Comparison of ENCODE assay signal across 19 mouse cellular contexts in genomic region chr3:86030566-86030965, GRCm38 (mm10). TPM values are rescaled to one million over a fixed set of nuclear protein-coding genes. Genes with fewer than 3 reads are reported as not detected.
A peak's percentile ranks its signal among the peaks of the same experiment; 100 is the strongest.
DNase-seq lines count a peak whose midpoint lies in the region; ATAC-seq and TF ChIP-seq lines count a peak whose summit lies in the region.
"Had no signal": no experiment of that assay in that cellular context is flagged by ENCODE, and none has a peak within 500 bp of the region (broad histone marks: within the 10 kb centered on the region; RNA-seq: fewer than 3 reads in every experiment).

No protein-coding gene starts in this region.

- ATAC-seq in forebrain, embryonic 15.5 days (replicated peaks) = 0 out of 2 replicates have a peak, but pooled peaks have one; percentile 53
- ATAC-seq in forebrain, embryonic 13.5 days = no peak
- ATAC-seq in midbrain, embryonic 13.5 days = no peak

- WGBS in forebrain, embryonic 15.5 days = 59% methylated on average over 4 of the region's 4 CpGs
- WGBS in forebrain, embryonic 13.5 days = 74% methylated on average over 4 of the region's 4 CpGs
- WGBS in cerebellum, adult 2 months = 13% methylated on average over 4 of the region's 4 CpGs
- WGBS in midbrain, embryonic 13.5 days = 77% methylated on average over 4 of the region's 4 CpGs

- H3K9ac ChIP-seq in forebrain, embryonic 15.5 days (replicated peaks) = no peak overlapping the region
- no peak overlapping the region for H3K9ac ChIP-seq in forebrain, embryonic 13.5 days
- no peak overlapping the region for H3K9ac ChIP-seq in midbrain, embryonic 13.5 days (replicated peaks)

- intact Hi-C loops in left cerebral cortex, postnatal 36 days (cut with DNase I) = no loop called here

- no peak overlapping the region for H3K4me2 ChIP-seq in forebrain, embryonic 15.5 days (replicated peaks)
- no peak overlapping the region for H3K4me2 ChIP-seq in forebrain, embryonic 13.5 days
- H3K4me2 ChIP-seq in midbrain, embryonic 13.5 days (replicated peaks) = no peak overlapping the region

- peak; percentile 33 for DNase-seq in kidney, postnatal 10 days
- DNase-seq in kidney, adult 8-10 months = no peak
- peak; percentile 26 for DNase-seq in NIH3T3 (ENCODE audit: low read depth)
- peak; percentile 46 to 61 for DNase-seq in cerebellum, adult 2 months
- no peak for DNase-seq in left cerebral cortex, postnatal 36 days (ENCODE audit: low spot score in 2 of 2)
- DNase-seq: kidney, adult 9 months; right cerebral cortex, postnatal 14 days; thymus, postnatal 14 days had no signal

- no peak for TF ChIP-seq POLR2A in cerebellum, adult 2 months (IDR thresholded peaks at IDR 0.05; ENCODE audit: borderline replicate concordance, insufficient read depth, low read length)

- no peak overlapping the region for H3K4me3 ChIP-seq in forebrain, embryonic 15.5 days
- no peak overlapping the region for H3K4me3 ChIP-seq in forebrain, embryonic 13.5 days
- no peak overlapping the region for H3K4me3 ChIP-seq in cerebellum, adult 2 months (replicated peaks; ENCODE audit: insufficient read depth, low read depth, low read length)
- no peak overlapping the region for H3K4me3 ChIP-seq in midbrain, embryonic 13.5 days (replicated peaks)
- H3K4me3 ChIP-seq: megakaryocyte, embryonic 14.5 days; myocyte had no signal

- no peak for TF ChIP-seq CTCF in cerebellum, adult 2 months (IDR thresholded peaks at IDR 0.05; ENCODE audit: borderline replicate concordance, insufficient read depth, low read depth, low read length)

- H3K9me3 ChIP-seq in forebrain, embryonic 15.5 days = no peaks in the 10 kb centered on the region
- H3K9me3 ChIP-seq in forebrain, embryonic 13.5 days (replicated peaks) = no peaks in the 10 kb centered on the region
- H3K9me3 ChIP-seq in midbrain, embryonic 13.5 days = no peaks in the 10 kb centered on the region
- H3K9me3 ChIP-seq: G1E had no signal

- no peaks in the 10 kb centered on the region for H3K27me3 ChIP-seq in forebrain, embryonic 15.5 days
- no peaks in the 10 kb centered on the region for H3K27me3 ChIP-seq in forebrain, embryonic 13.5 days
- no peaks in the 10 kb centered on the region for H3K27me3 ChIP-seq in cerebellum, adult 2 months (ENCODE audit: control insufficient read depth, insufficient read depth, low read length)
- no peaks in the 10 kb centered on the region for H3K27me3 ChIP-seq in midbrain, embryonic 13.5 days

- no peaks in the 10 kb centered on the region for H3K4me1 ChIP-seq in forebrain, embryonic 15.5 days
- no peaks in the 10 kb centered on the region for H3K4me1 ChIP-seq in forebrain, embryonic 13.5 days
- peaks cover 2% of the 10 kb centered on the region; the same call in 1 of the 2 replicates for H3K4me1 ChIP-seq in cerebellum, adult 2 months (ENCODE audit: control insufficient read depth, insufficient read depth, low read length)
- H3K4me1 ChIP-seq in midbrain, embryonic 13.5 days (replicated peaks) = no peaks in the 10 kb centered on the region
- H3K4me1 ChIP-seq: megakaryocyte, embryonic 14.5 days had no signal

- H3K27ac ChIP-seq in forebrain, embryonic 15.5 days (replicated peaks) = no peak overlapping the region
- H3K27ac ChIP-seq in forebrain, embryonic 13.5 days = no peak overlapping the region
- no peak overlapping the region for H3K27ac ChIP-seq in cerebellum, adult 2 months (ENCODE audit: insufficient read depth, low read length)
- no peak overlapping the region for H3K27ac ChIP-seq in midbrain, embryonic 13.5 days

- H3K36me3 ChIP-seq in forebrain, embryonic 15.5 days = no peaks in the 10 kb centered on the region
- no peaks in the 10 kb centered on the region for H3K36me3 ChIP-seq in forebrain, embryonic 13.5 days (ENCODE audit: poor library complexity, severe bottlenecking)
- H3K36me3 ChIP-seq in midbrain, embryonic 13.5 days = no peaks in the 10 kb centered on the region
- H3K36me3 ChIP-seq: G1E had no signal

RNA-seq across cellular contexts. Expression of gene Prss48, which starts 28.3 kb away (rescaled TPM):
- polyA plus RNA-seq in forebrain, embryonic 15.5 days (2015; fragmentation: Nextera tagmentation; extraction: Ambion mirVana) = not detected in 2 replicates
- polyA plus RNA-seq in forebrain, embryonic 13.5 days (2015; fragmentation: Nextera tagmentation; extraction: Ambion mirVana) = not detected in 2 replicates
- polyA plus RNA-seq in cerebellum, adult 2 months (2012; rRNA removed) = not detected in 2 replicates
- not detected for total RNA-seq in left cerebral cortex, postnatal 36 days (2021)
- not detected in 2 replicates for polyA plus RNA-seq in midbrain, embryonic 13.5 days (2015; fragmentation: Nextera tagmentation; extraction: Ambion mirVana)
- total RNA-seq: G1E; granulocyte monocyte progenitor cell, adult 5-6 weeks; hematopoietic stem cell, adult 5-6 weeks; layer of hippocampus, adult 8-10 months; left cerebral cortex, postnatal 14 days had no signal
- polyA plus RNA-seq: G1E; liver, embryonic 16.5 days; myocyte had no signal

RNA-seq across cellular contexts. Expression of gene Sh3d19, which starts 59.7 kb away (rescaled TPM):
- polyA plus RNA-seq in forebrain, embryonic 15.5 days (2015; fragmentation: Nextera tagmentation; extraction: Ambion mirVana) = 8.7 and 9.6 TPM in 2 replicates
- 4.7 and 5.6 TPM in 2 replicates for polyA plus RNA-seq in forebrain, embryonic 13.5 days (2015; fragmentation: Nextera tagmentation; extraction: Ambion mirVana)
- polyA plus RNA-seq in cerebellum, adult 2 months (2012; rRNA removed) = 14.5 and 15.1 TPM in 2 replicates
- 10 to 100 TPM; 17.1 to 17.3 TPM for total RNA-seq in left cerebral cortex, postnatal 36 days (2021)
- polyA plus RNA-seq in midbrain, embryonic 13.5 days (2015; fragmentation: Nextera tagmentation; extraction: Ambion mirVana) = 7.7 and 8.6 TPM in 2 replicates

Comparison
In these comparisons a context has a peak if more than half of its experiments do, and no peak if none do; other contexts are left out.
1. DNase-seq: peak in kidney, postnatal 10 days (single experiment), NIH3T3 (single experiment) and cerebellum, adult 2 months (2 of 2); none in kidney, adult 8-10 months (0 of 2) and left cerebral cortex, postnatal 36 days (0 of 2).